Mouse (Mus musculus) heart, adult 11 months (tissue): ENCODE data around the gene Bola2.
A peak's percentile ranks its signal among the peaks of the same experiment; 100 is the strongest.

Experiments
- DNase-seq: peaks from one replicate; pipeline ENCODE4 v3.0.0; 2022

Bola2 gene

GRCm38 (mm10) chr7:126695210-126695611, at the start of gene Bola2:
TSS of gene Bola2 (plus strand) at chr7:126695401.
- peak; percentile 98 for DNase-seq

GRCm38 (mm10) chr7:126645708-126646107, 49.5 kb upstream of the Bola2 start:
- DNase-seq = peak; percentile 95

- DNase-seq = no peak
Measured at GRCm38 (mm10) chr7:126648486-126648885, 46.7 kb upstream of the Bola2 start.

GRCm38 (mm10) chr7:126649231-126650051, 45.8 kb upstream of the Bola2 start, which contains the start of gene Sgf29:
TSS of gene Sgf29 (plus strand) at chr7:126649309.
- DNase-seq = peak; percentile 99

- no peak for DNase-seq
Measured at GRCm38 (mm10) chr7:126650852-126651251, 44.3 kb upstream of the Bola2 start.

GRCm38 (mm10) chr7:126653991-126654390, 41.2 kb upstream of the Bola2 start:
- no peak for DNase-seq

GRCm38 (mm10) chr7:126655695-126656094, 39.5 kb upstream of the Bola2 start:
- peak; percentile 91 for DNase-seq

- no peak for DNase-seq
Measured at GRCm38 (mm10) chr7:126657522-126657921, 37.7 kb upstream of the Bola2 start.

GRCm38 (mm10) chr7:126659771-126660170, 35.4 kb upstream of the Bola2 start:
- no peak for DNase-seq

- no peak for DNase-seq
Measured at GRCm38 (mm10) chr7:126663646-126664045, 31.6 kb upstream of the Bola2 start.

- no peak for DNase-seq
Measured at GRCm38 (mm10) chr7:126665269-126665668, 29.9 kb upstream of the Bola2 start.

GRCm38 (mm10) chr7:126667495-126668090, 27.6 kb upstream of the Bola2 start:
- peak; percentile 80 for DNase-seq

- peak; percentile 93 for DNase-seq
Measured at GRCm38 (mm10) chr7:126668452-126668851, 26.7 kb upstream of the Bola2 start.

GRCm38 (mm10) chr7:126670152-126670551, 25.0 kb upstream of the Bola2 start:
- no peak for DNase-seq

- DNase-seq = peak; percentile 92
Measured at GRCm38 (mm10) chr7:126672111-126672510, 23.1 kb upstream of the Bola2 start.

GRCm38 (mm10) chr7:126675104-126675503, 20.1 kb upstream of the Bola2 start:
- peak; percentile 93 for DNase-seq

- DNase-seq = peak; percentile 99
Measured at GRCm38 (mm10) chr7:126676207-126676606, 19.0 kb upstream of the Bola2 start, which contains the start of gene Sult1a1. TSS of gene Sult1a1 (minus strand) at chr7:126676432.

- DNase-seq = peak; percentile 93
Measured at GRCm38 (mm10) chr7:126676631-126677220, 18.5 kb upstream of the Bola2 start.

GRCm38 (mm10) chr7:126678545-126679341, 16.5 kb upstream of the Bola2 start:
- DNase-seq = peak; percentile 86

- peak; percentile 85 for DNase-seq
Measured at GRCm38 (mm10) chr7:126679683-126680082, 15.5 kb upstream of the Bola2 start.

- no peak for DNase-seq
Measured at GRCm38 (mm10) chr7:126681221-126681620, 14.0 kb upstream of the Bola2 start.

GRCm38 (mm10) chr7:126688156-126688555, 7.0 kb upstream of the Bola2 start:
- DNase-seq = peak; percentile 74

GRCm38 (mm10) chr7:126689021-126689420, 6.2 kb upstream of the Bola2 start:
- DNase-seq = peak; percentile 86
